8 mouse cellular contexts compared by ENCODE assay signal in the genomic region with DNA sequence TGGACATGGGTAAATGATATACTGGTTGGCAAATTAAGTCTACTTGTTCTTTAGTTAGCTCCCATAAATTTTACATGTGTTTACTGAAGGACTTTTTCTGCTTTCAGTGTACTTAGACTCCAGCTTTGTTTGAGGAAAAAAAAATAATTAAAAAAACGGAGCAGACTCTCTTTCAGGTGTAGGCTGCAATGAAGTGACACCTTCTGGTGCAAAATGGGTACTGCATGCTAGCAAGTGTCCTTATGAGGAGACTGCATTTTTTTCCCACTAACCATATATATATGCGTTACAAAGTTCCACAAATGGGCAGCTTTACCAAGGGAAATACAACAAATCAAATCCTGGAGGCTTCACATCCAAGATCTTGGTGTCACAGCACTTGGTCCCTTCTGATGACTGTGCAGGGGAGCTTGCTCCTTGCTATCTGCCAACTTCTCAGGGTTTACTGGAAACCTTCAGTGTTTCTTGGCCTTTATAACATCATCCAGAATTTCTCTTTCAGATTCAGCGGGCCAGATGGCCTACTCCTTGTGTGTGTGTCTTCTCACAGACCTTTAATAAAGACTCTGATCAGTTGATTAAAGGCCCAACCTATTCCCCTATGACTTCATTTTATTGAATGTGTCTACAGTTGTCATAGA. TPM values are rescaled to one million over a fixed set of nuclear protein-coding genes. Genes with fewer than 3 reads are reported as not detected.
DNase-seq lines count a peak whose midpoint lies in the region; ATAC-seq and TF ChIP-seq lines count a peak whose summit lies in the region.

No protein-coding gene starts in this region.

- H3K9me3 ChIP-seq in kidney, postnatal 0 days (replicated peaks; ENCODE audit: low read length): no peaks in the 10 kb centered on the region
- no peaks in the 10 kb centered on the region for H3K9me3 ChIP-seq in liver, embryonic 11.5 days (ENCODE audit: control insufficient read depth, low read length)
- no peaks in the 10 kb centered on the region for H3K9me3 ChIP-seq in neural tube, embryonic 13.5 days

- no peaks in the 10 kb centered on the region for H3K36me3 ChIP-seq in kidney, postnatal 0 days (ENCODE audit: insufficient read depth, low read length)
- H3K36me3 ChIP-seq in liver, embryonic 11.5 days (ENCODE audit: control insufficient read depth, insufficient read depth, low read length): no peaks in the 10 kb centered on the region
- H3K36me3 ChIP-seq in neural tube, embryonic 13.5 days: no peaks in the 10 kb centered on the region

- no peak overlapping the region for H3K27ac ChIP-seq in kidney, postnatal 0 days
- no peak overlapping the region for H3K27ac ChIP-seq in liver, embryonic 11.5 days (ENCODE audit: low read depth, low read length)
- H3K27ac ChIP-seq in neural tube, embryonic 13.5 days (replicated peaks): no peak overlapping the region

- no peak overlapping the region for H3K4me2 ChIP-seq in kidney, postnatal 0 days (ENCODE audit: low read length)
- H3K4me2 ChIP-seq in liver, embryonic 11.5 days: no peak overlapping the region
- H3K4me2 ChIP-seq in neural tube, embryonic 13.5 days: no peak overlapping the region

- H3K4me1 ChIP-seq in kidney, postnatal 0 days (replicated peaks; ENCODE audit: insufficient read depth, low read length): no peaks in the 10 kb centered on the region
- no peaks in the 10 kb centered on the region for H3K4me1 ChIP-seq in liver, embryonic 11.5 days (replicated peaks; ENCODE audit: control insufficient read depth, insufficient read depth, low read length)
- H3K4me1 ChIP-seq in neural tube, embryonic 13.5 days (replicated peaks): no peaks in the 10 kb centered on the region

- 24% methylated on average over 3 of the region's 3 CpGs for WGBS in kidney, postnatal 0 days
- 25% methylated on average over 3 of the region's 3 CpGs for WGBS in liver, embryonic 11.5 days
- 34% methylated on average over 3 of the region's 3 CpGs for WGBS in neural tube, embryonic 13.5 days

- peak; percentile 89 for TF ChIP-seq CTCF in kidney, postnatal 0 days (IDR thresholded peaks at IDR 0.05; ENCODE audit: low read depth)

- intact Hi-C loops in gastrocnemius, postnatal 14 days (cut with DNase I; ENCODE audit: low total_unique reads): no loop called here

- peak; percentile 83 for DNase-seq in 3T3-L1 (ENCODE audit: low read depth, low spot score)
- peak; percentile 43 for DNase-seq in Muller cell, postnatal 12 days (ENCODE audit: inconsistent ontology term)
- DNase-seq in cerebellum, postnatal 14 days: peak; percentile 80 to 84
- peak; percentile 48 for DNase-seq in gastrocnemius, postnatal 14 days
- peak; percentile 84 for DNase-seq in kidney, postnatal 0 days (ENCODE audit: low spot score)
- DNase-seq in liver, embryonic 11.5 days (ENCODE audit: low spot score): no peak
- DNase-seq in thymus, postnatal 0 days (ENCODE audit: low spot score): peak; percentile 67

- no peak overlapping the region for H3K9ac ChIP-seq in kidney, postnatal 0 days (ENCODE audit: low read depth, low read length)
- H3K9ac ChIP-seq in liver, embryonic 11.5 days (ENCODE audit: low read depth, low read length): no peak overlapping the region
- no peak overlapping the region for H3K9ac ChIP-seq in neural tube, embryonic 13.5 days

- no peak overlapping the region for H3K4me3 ChIP-seq in kidney, postnatal 0 days (replicated peaks; ENCODE audit: low read depth, low read length)
- H3K4me3 ChIP-seq in liver, embryonic 11.5 days (ENCODE audit: low read depth, low read length): no peak overlapping the region
- H3K4me3 ChIP-seq in neural tube, embryonic 13.5 days: no peak overlapping the region

- no peak for ATAC-seq in kidney, postnatal 0 days (replicated peaks; ENCODE audit: low FRiP score, low read depth)
- ATAC-seq in liver, embryonic 11.5 days (replicated peaks; ENCODE audit: low FRiP score): peak; percentile 49; the same call in 1 of the 2 replicates
- ATAC-seq in neural tube, embryonic 13.5 days (ENCODE audit: low read depth): peak; percentile 79

- H3K27me3 ChIP-seq in kidney, postnatal 0 days (ENCODE audit: insufficient read depth, low read length): no peaks in the 10 kb centered on the region
- H3K27me3 ChIP-seq in liver, embryonic 11.5 days (replicated peaks; ENCODE audit: control insufficient read depth, insufficient read depth, low read length): no peaks in the 10 kb centered on the region
- no peaks in the 10 kb centered on the region for H3K27me3 ChIP-seq in neural tube, embryonic 13.5 days

RNA-seq across cellular contexts. Expression of a gene that starts 44.3 kb away (rescaled TPM):
- 1 to 10 TPM; 4.2 to 6.2 TPM for total RNA-seq in gastrocnemius, postnatal 14 days (2021)
- 47.5 and 50.4 TPM in 2 replicates for polyA plus RNA-seq in kidney, postnatal 0 days (2015; fragmentation: Nextera tagmentation; extraction: Ambion mirVana)
- polyA plus RNA-seq in liver, embryonic 11.5 days (2014; fragmentation: Nextera tagmentation; extraction: Ambion mirVana): 11.8 and 14.3 TPM in 2 replicates
- polyA plus RNA-seq in neural tube, embryonic 13.5 days (2015; fragmentation: Nextera tagmentation; extraction: Ambion mirVana): 14.0 and 16.8 TPM in 2 replicates
- 21.3 and 27.5 TPM in 2 replicates for polyA plus RNA-seq in thymus, postnatal 0 days (2015; fragmentation: Nextera tagmentation; extraction: Ambion mirVana)

RNA-seq across cellular contexts. Expression of a gene that starts 59.0 kb away (rescaled TPM):
- 10 to 100 TPM; 26.9 to 27.3 TPM for total RNA-seq in gastrocnemius, postnatal 14 days (2021)
- polyA plus RNA-seq in kidney, postnatal 0 days (2015; fragmentation: Nextera tagmentation; extraction: Ambion mirVana): 70.0 and 72.9 TPM in 2 replicates
- polyA plus RNA-seq in liver, embryonic 11.5 days (2014; fragmentation: Nextera tagmentation; extraction: Ambion mirVana): 35.6 and 42.6 TPM in 2 replicates
- 24.8 and 27.9 TPM in 2 replicates for polyA plus RNA-seq in neural tube, embryonic 13.5 days (2015; fragmentation: Nextera tagmentation; extraction: Ambion mirVana)
- 41.6 and 43.4 TPM in 2 replicates for polyA plus RNA-seq in thymus, postnatal 0 days (2015; fragmentation: Nextera tagmentation; extraction: Ambion mirVana)
